Mouse (Mus musculus) common myeloid progenitor, adult 5-6 weeks (primary cell): Measurements from ENCODE around the gene Xlr4c. TPM values are rescaled to one million over a fixed set of nuclear protein-coding genes. Genes with fewer than 3 reads are reported as not detected.
"Not testable (repeated sequence)": the region's sequence is repeated elsewhere in the genome, so short reads cannot be mapped to it uniquely, and the experiment has no call there.

Experiments
- ATAC-seq: replicated peaks from 2 replicates; pipeline ENCODE4 v1.8.0; 2016; ENCODE audit warnings: low read depth, mild to moderate bottlenecking, moderate TSS enrichment, inconsistent platforms; ENCODE audit not compliant: poor library complexity, severe bottlenecking
- total RNA-seq: library from RNA; stranded (forward); fragments of 200-1000, 187-1606 nt; gene quantifications from 2 replicates; pipeline ENCODE4 v1.2.3, GENCODE M21; 2017

The Xlr4c gene
- total RNA-seq = 5.8 and 6.2 TPM in 2 replicates

- not testable (repeated sequence) for ATAC-seq
Observed at GRCm38 (mm10) chrX:73242821-73243325, at the start of gene Xlr4c. TSS of gene Xlr4c (minus strand) at chrX:73243130.

DNA sequence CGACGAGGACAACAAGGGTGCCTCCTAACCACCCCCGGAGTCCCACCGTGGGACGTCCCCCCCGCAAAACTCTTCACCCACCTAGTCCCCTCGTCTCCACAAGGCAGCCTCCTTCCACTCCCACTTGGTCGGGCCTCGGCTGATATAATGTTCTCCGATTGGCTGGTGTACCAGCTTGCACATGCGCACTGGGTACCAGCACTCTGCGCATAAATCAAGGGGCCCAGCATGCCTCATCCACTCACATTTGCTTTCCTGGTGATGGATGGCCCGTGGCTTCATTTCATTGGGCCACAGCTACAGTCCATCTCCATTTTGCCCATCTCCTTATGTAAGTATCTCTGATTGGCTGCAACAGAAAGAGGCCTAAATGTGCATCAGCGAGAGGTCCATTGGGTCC, 22.3 kb upstream of the Xlr4c start, which contains the start of gene Xlr3c:
Xlr3c (minus strand) TSS at position 121 of the 400 bp plus-strand sequence.
- not testable (repeated sequence) for ATAC-seq

DNA sequence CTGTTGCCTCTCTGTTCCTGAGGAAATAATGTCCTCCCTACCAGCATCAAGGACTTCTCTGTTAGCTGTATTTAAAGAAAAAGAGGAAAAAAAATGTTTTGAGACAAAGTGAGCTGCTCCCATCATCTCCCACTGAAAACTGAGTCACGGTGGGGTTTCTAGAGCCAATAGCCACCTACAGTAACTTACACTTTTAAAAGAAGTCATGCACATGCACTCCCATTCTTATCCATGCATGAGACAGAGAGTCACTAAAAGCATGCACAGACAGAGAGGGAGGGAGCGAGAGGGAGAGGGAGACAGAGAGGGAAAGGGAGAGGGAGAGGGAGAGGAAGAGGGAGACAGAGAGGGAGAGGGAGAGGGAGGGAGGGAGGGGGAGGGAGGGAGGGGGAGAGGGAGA, 19.5 kb upstream of the Xlr4c start:
- ATAC-seq = not testable (repeated sequence)

- no peak for ATAC-seq
Observed at GRCm38 (mm10) chrX:73229288-73229687, 13.6 kb downstream of the Xlr4c start.

GRCm38 (mm10) chrX:73228606-73229214, 14.2 kb downstream of the Xlr4c start:
- peak; percentile 50 for ATAC-seq

DNA sequence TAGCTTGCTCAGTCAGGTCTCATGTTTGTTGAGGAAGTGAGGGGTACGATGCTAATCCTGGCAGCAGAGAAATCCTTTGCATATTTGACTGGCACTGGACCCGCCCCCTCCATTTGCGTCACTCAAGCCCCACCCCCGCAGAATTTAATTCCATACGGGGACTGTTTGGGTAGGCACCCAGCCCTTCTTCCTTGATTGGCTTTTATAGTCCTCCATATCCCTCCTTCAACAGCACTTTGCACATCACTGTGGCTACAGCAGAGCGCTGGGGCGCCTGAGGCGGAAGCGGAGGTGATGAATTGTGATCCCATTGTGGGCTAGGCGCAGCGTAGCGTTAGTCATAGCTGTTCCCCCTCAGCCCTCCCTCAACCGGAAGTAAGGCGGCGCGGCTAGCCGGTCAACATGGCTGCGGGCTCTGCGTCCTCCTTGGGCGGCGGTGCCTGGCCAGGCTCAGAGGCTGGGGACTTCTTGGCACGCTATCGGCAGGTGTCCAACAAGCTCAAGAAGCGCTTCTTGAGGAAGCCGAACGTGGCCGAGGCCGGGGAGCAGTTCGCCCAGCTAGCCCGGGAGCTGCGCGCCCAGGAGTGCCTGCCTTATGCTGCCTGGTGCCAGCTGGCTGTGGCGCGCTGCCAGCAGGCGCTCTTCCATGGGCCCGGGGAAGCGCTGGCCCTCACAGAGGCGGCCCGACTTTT, 14.9 kb downstream of the Xlr4c start, which contains the start of gene F8a:
F8a (plus strand) TSS at position 378 of the 692 bp plus-strand sequence.
- peak; percentile 94 for ATAC-seq

GRCm38 (mm10) chrX:73225365-73225764, 17.6 kb downstream of the Xlr4c start:
- ATAC-seq = no peak

- 0 out of 2 replicates have a peak, but pooled peaks have one; percentile 29 for ATAC-seq
Observed at GRCm38 (mm10) chrX:73213819-73214564, 28.9 kb downstream of the Xlr4c start, which contains the start of gene Xlr4b. TSS of gene Xlr4b (plus strand) at chrX:73214333.

- peak; percentile 60 for ATAC-seq
Observed at GRCm38 (mm10) chrX:73191934-73192333, 51.0 kb downstream of the Xlr4c start, which contains the start of gene Xlr3b. TSS of gene Xlr3b (plus strand) at chrX:73192207.

Other genes starting within 250 kb of the Xlr4c start
- gene Pnma5, start 206.0 kb downstream of the Xlr4c start, total RNA-seq = not detected in 2 replicates
- gene Pnma3, start 178.3 kb downstream of the Xlr4c start, total RNA-seq = not detected in 2 replicates
- 11.7 and 42.1 TPM in 2 replicates for gene Xlr4a, start 160.7 kb downstream of the Xlr4c start, total RNA-seq
- 4.1 and 8.2 TPM in 2 replicates for gene Xlr3a, start 146.0 kb downstream of the Xlr4c start, total RNA-seq
- gene Gm14685, start 126.1 kb downstream of the Xlr4c start, total RNA-seq = not detected in 2 replicates
- gene Xlr5b, start 94.3 kb downstream of the Xlr4c start, total RNA-seq = not detected in 2 replicates
- not detected in 2 replicates for gene DXBay18, start 93.7 kb downstream of the Xlr4c start, total RNA-seq
- 1.1 TPM in 1 of 2 replicates, not detected in the other for gene Spin2d, start 66.1 kb downstream of the Xlr4c start, total RNA-seq
- gene Xlr3b, start 50.9 kb downstream of the Xlr4c start, total RNA-seq = 3.2 and 7.7 TPM in 2 replicates
- gene Xlr4b, start 28.8 kb downstream of the Xlr4c start, total RNA-seq = 20.1 and 36.6 TPM in 2 replicates
- 4.7 and 7.4 TPM in 2 replicates for gene F8a, start 14.8 kb downstream of the Xlr4c start, total RNA-seq
- not detected in 2 replicates for gene Xlr3c, start 22.3 kb upstream of the Xlr4c start, total RNA-seq
- not detected in 2 replicates for gene Xlr5a, start 49.8 kb upstream of the Xlr4c start, total RNA-seq
- gene Xlr5c, start 49.8 kb upstream of the Xlr4c start, total RNA-seq = not detected in 2 replicates
- gene Gm45015, start 93.7 kb upstream of the Xlr4c start, total RNA-seq = not detected in 2 replicates
- gene Zfp275, start 99.5 kb upstream of the Xlr4c start, total RNA-seq = 9.8 and 10.1 TPM in 2 replicates
- gene Gm18336, start 155.6 kb upstream of the Xlr4c start, total RNA-seq = not detected in 2 replicates
- gene Zfp92, start 168.0 kb upstream of the Xlr4c start, total RNA-seq = not detected in 2 replicates
- not detected in 2 replicates for gene Trex2, start 192.2 kb upstream of the Xlr4c start, total RNA-seq
- 46.3 and 111 TPM in 2 replicates for gene Haus7, start 215.9 kb upstream of the Xlr4c start, total RNA-seq
- 0.59 TPM in 1 of 2 replicates, not detected in the other for gene Bgn, start 240.5 kb upstream of the Xlr4c start, total RNA-seq